Mouse (Mus musculus) heart, adult 2 months (tissue): ENCODE data around the gene Gm20388. TPM values are rescaled to one million over a fixed set of nuclear protein-coding genes. Genes with fewer than 3 reads are reported as not detected.

ENCODE experiments used
- DNase-seq, 2 experiments: peaks; one replicate each; pipeline ENCODE4 v3.0.0; 2021
- H3K27ac ChIP-seq: fragments of 200-600 bp; 2 replicates; pipeline ENCODE4 v1.8.1; 2022
- H3K27me3 ChIP-seq: fragments of 200-500 bp; 2 replicates; pipeline ENCODE4 v1.6.1; 2012; ENCODE audit warnings: mild to moderate bottlenecking, low read length, inconsistent platforms, mixed read lengths; ENCODE audit not compliant: control insufficient read depth, insufficient read depth
- H3K36me3 ChIP-seq: fragments of 200-500 bp; 2 replicates; pipeline ENCODE4 v1.6.1; 2012; ENCODE audit warnings: low read length, inconsistent platforms; ENCODE audit not compliant: control insufficient read depth, insufficient read depth
- H3K4me1 ChIP-seq: fragments of 200-500 bp; 2 replicates; pipeline ENCODE4 v1.6.1; 2011; ENCODE audit warnings: low read length; ENCODE audit not compliant: control insufficient read depth, insufficient read depth
- H3K4me3 ChIP-seq: fragments of 200-600 bp; 2 replicates; pipeline ENCODE4 v1.8.1; 2022
- H3K79me2 ChIP-seq: fragments of 200-500 bp; replicated peaks from 2 replicates; pipeline ENCODE4 v1.6.1; 2012; ENCODE audit warnings: mild to moderate bottlenecking, inconsistent platforms, low read length, moderate library complexity, mixed read lengths; ENCODE audit not compliant: control insufficient read depth, insufficient read depth
- H3K9ac ChIP-seq: fragments of 200-500 bp; 2 replicates; pipeline ENCODE4 v1.6.1; 2012; ENCODE audit warnings: low read depth, mild to moderate bottlenecking, control low read depth, inconsistent platforms, low read length, mixed read lengths
- CTCF ChIP-seq: fragments of 200-600 bp; IDR thresholded peaks from 2 replicates; pipeline ENCODE4 v1.8.1; 2022; ENCODE audit warnings: antibody characterized with exemption, mild to moderate bottlenecking, moderate library complexity
- EP300 ChIP-seq: fragments of 200-500 bp; IDR thresholded peaks from 2 replicates; pipeline ENCODE4 v1.6.1; 2011; ENCODE audit warnings: low read depth, low read length, control low read depth; ENCODE audit not compliant: insufficient read depth
- POLR2A ChIP-seq: fragments of 200-500 bp; IDR thresholded peaks from 2 replicates; pipeline ENCODE4 v1.6.1; 2011; ENCODE audit warnings: mild to moderate bottlenecking, low read depth, low read length, control low read depth; ENCODE audit not compliant: insufficient read depth
- WGBS: fragments of 180-500 bp; shearing (Covaris S2); methylation state at CpG from one replicate; pipeline ENCODE4 v1.1.7; 2018; 5-methylcytosine and 5-hydroxymethylcytosine counted together
- intact Hi-C: fragments of 180-260 bp; cut with DNase I; formaldehyde crosslinking; loops from one replicate; pipeline ENCODE4 v1.15.1; 2025
- polyA plus RNA-seq: library from polyadenylated mRNA; depleted of rRNA; stranded (reverse); fragments of >200 nt; gene quantifications from 2 replicates; pipeline ENCODE4 v1.2.3, GENCODE M21; 2012
- total RNA-seq, 2 experiments: library from RNA; stranded (reverse); gene quantifications; 2 replicates each; pipeline ENCODE4 v1.2.3; 2021

The Gm20388 gene
- total and polyA plus RNA-seq, 3 experiments, result 1.8 to 32.3 TPM; not detected in 1

DNA sequence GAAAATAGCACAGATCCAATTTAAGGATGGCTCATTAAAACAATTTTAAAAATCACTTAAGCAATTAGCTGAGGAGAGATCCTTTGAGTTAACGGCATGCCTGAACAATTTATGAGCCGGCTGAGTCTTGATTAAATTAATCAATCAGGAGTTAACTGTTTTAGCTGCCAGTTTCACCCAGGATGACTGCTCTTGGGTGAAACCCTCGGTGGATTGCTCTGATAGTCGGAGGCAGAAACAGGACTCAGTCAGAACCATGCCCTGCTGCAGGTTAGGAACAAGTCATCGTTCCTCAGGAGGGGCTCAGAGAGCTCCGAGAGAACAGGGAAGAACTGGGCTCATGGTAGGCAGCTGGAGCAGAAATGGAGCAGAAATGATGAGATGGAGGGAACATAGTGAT is 4241.2 kb downstream of the Gm20388 start:
- WGBS, result 87% methylated on average over 6 of the region's 6 CpGs
- Histone ChIP-seq H3K27me3 (no peaks in the 10 kb centered on the region), H3K4me1 (no peaks in the 10 kb centered on the region), H3K4me3 (no peak overlapping the region), H3K36me3 (no peaks in the 10 kb centered on the region), H3K27ac (no peak overlapping the region), H3K79me2 (no peaks in the 10 kb centered on the region), H3K9ac (no peak overlapping the region)
- no peak for TF ChIP-seq CTCF
- TF ChIP-seq POLR2A, result no peak
- TF ChIP-seq EP300, result no peak
- no peak for DNase-seq
- intact Hi-C loops, result no loop called here

DNA sequence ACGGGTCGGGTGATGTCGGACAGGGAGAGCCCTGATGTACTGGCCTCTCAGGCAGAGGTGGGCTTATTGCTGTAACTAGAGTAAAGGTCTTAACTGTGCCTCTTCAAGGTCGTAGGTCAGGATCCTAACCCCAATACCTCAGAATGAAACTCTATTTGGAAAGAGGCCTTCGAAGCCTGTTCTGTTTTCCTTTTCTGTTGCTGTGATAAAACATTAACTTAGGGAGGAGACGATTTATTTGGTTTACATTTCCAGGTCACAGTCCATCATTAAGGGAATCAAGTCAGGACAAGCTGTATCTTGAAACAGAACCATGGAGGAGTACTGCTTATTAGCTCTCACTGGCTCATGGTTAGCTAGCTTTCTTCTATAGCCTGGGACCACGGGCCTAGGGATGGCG is 4242.1 kb downstream of the Gm20388 start:
- Histone ChIP-seq H3K4me3 (no peak overlapping the region), H3K36me3 (no peaks in the 10 kb centered on the region), H3K4me1 (no peaks in the 10 kb centered on the region), H3K27ac (no peak overlapping the region), H3K27me3 (no peaks in the 10 kb centered on the region), H3K79me2 (no peaks in the 10 kb centered on the region), H3K9ac (no peak overlapping the region)
- intact Hi-C loops, result no loop called here
- TF ChIP-seq CTCF, result no peak
- DNase-seq, result no peak
- WGBS, result 94% methylated on average over 8 of the region's 8 CpGs

DNA sequence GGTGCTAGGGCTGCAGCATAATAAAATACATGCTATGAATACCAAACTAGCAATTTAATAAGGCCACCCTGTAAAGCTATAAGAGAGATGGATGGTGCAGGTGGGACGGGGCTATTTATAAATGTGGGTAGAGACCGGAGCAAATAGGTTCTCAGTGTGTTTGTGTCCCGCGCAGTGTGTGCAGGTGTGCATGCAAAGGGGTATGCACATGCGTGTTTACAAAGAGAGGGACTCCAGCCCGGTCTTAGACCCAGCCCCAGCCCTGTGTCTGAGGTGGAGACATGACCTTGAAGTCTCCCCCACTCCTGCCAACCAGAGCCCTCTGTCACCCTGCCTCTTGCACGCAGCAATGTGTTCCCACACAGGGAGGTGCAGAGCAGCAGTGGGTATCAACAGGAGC is 4245.7 kb downstream of the Gm20388 start:
- Histone ChIP-seq H3K4me1 (no peaks in the 10 kb centered on the region), H3K9ac (no peak overlapping the region), H3K4me3 (no peak overlapping the region), H3K36me3 (no peaks in the 10 kb centered on the region), H3K27me3 (no peaks in the 10 kb centered on the region), H3K79me2 (no peaks in the 10 kb centered on the region), H3K27ac (no peak overlapping the region)
- intact Hi-C loops, result no loop called here
- TF ChIP-seq POLR2A, result no peak
- no peak for TF ChIP-seq EP300
- no peak for TF ChIP-seq CTCF
- 69% methylated on average over 7 of the region's 7 CpGs for WGBS
- DNase-seq, result no peak

DNA sequence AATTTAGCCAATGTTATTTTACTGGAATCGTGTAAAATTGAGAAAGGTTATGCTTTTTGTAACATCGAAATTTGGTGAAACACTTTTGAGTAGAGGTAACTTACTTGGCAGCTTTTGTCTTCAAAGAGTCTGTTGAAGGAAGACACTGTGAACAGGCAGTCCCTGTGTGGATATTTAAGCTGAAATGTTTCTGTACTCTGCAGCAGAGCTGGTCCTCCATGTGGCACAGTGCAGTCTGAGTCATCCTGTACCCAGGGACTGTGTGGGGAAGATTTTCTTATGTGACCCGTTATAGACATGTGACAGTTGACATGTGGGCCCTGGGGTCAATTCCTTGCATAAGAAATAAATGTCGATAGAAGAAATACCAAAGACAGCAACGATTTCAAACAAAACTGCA is 4251.0 kb downstream of the Gm20388 start:
- DNase-seq, result no peak
- Histone ChIP-seq H3K4me1 (no peaks in the 10 kb centered on the region), H3K4me3 (no peak overlapping the region), H3K9ac (no peak overlapping the region), H3K36me3 (no peaks in the 10 kb centered on the region), H3K27ac (no peak overlapping the region), H3K27me3 (no peaks in the 10 kb centered on the region), H3K79me2 (no peaks in the 10 kb centered on the region)
- intact Hi-C loops, result no loop called here
- no peak for TF ChIP-seq CTCF
- no peak for TF ChIP-seq POLR2A
- TF ChIP-seq EP300, result no peak
- 79% methylated on average over 5 of the region's 5 CpGs for WGBS

DNA sequence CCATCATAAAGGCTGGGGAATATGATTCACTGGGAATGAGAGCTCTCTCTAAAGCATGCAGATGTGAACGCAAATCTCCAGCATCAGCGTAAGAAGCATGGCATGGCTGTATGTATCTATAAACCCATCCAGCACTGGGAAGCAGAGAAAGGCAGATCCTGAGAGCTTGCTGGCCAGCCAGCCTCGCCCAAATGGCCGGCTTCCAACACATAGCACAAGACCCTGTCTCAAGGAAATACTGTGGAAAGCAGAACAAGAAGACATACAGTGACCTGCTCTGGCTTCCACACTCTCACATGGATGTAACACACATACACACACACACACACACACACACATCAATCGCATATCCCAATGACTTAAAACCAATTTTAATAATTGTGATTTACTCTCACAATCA is 4252.6 kb downstream of the Gm20388 start:
- 81% methylated on average over 5 of the region's 5 CpGs for WGBS
- H3K4me1 ChIP-seq, result no peaks in the 10 kb centered on the region
- no peaks in the 10 kb centered on the region for H3K79me2 ChIP-seq
- H3K36me3 ChIP-seq, result no peaks in the 10 kb centered on the region
- DNase-seq, result no peak
- H3K4me3 ChIP-seq, result no peak overlapping the region
- no peak overlapping the region for H3K27ac ChIP-seq
- H3K27me3 ChIP-seq, result no peaks in the 10 kb centered on the region
- intact Hi-C loops, result no loop called here
- no peak for TF ChIP-seq POLR2A
- no peak for TF ChIP-seq EP300
- no peak for TF ChIP-seq CTCF
- no peak overlapping the region for H3K9ac ChIP-seq

DNA sequence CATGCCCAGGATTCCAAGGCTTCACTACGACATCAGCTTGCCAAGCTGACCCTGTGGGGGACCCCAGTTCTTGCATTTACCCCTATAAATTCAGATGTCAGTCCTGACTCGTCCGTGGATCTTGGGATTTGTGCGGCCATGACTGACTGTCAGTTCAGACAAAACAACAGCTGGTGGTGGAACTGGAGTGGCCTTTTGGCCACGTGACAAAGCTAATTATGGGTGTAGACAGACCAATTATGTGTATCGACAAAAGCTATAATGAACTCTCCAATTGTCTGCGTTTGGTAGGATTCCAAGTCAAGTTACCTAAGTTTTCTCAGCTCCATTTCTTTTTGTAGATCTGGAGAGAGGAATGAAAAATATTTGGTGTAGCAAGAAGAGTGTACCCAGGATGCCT is 4259.1 kb downstream of the Gm20388 start:
- 86% methylated on average over 7 of the region's 7 CpGs for WGBS
- TF ChIP-seq CTCF, result no peak
- no peak for TF ChIP-seq POLR2A
- TF ChIP-seq EP300, result no peak
- Histone ChIP-seq H3K4me3 (no peak overlapping the region), H3K79me2 (no peaks in the 10 kb centered on the region), H3K4me1 (peaks cover 6% of the 10 kb centered on the region), H3K36me3 (no peaks in the 10 kb centered on the region), H3K27me3 (no peaks in the 10 kb centered on the region), H3K9ac (no peak overlapping the region), H3K27ac (no peak overlapping the region)
- no peak for DNase-seq
- intact Hi-C loops, result no loop called here
